Mouse (Mus musculus): ENCODE measurements around the gene Hmcn2. TPM values are rescaled to one million over a fixed set of nuclear protein-coding genes. Genes with fewer than 3 reads are reported as not detected.

Hmcn2 gene
- total RNA-seq, 2 experiments from 2014 or later, result 0.30 to 0.73 TPM

- no peak for DNase-seq (ENCODE audit: low spot score in 2 of 2)
Measured at GRCm38 (mm10) chr2:31476107-31476820, 162.0 kb downstream of the Hmcn2 start.

- no peak for DNase-seq (ENCODE audit: low spot score in 2 of 2)
Measured at GRCm38 (mm10) chr2:31477234-31478161, 163.3 kb downstream of the Hmcn2 start.

GRCm38 (mm10) chr2:31482914-31483575, 168.8 kb downstream of the Hmcn2 start:
- DNase-seq (ENCODE audit: low spot score in 2 of 2), result peak; percentile 86 to 91

- peak; percentile 76 to 78 for DNase-seq (ENCODE audit: low spot score in 2 of 2)
Measured at GRCm38 (mm10) chr2:31484187-31484586, 170.0 kb downstream of the Hmcn2 start.

GRCm38 (mm10) chr2:31489166-31489565, 175.0 kb downstream of the Hmcn2 start:
- no peak for DNase-seq (ENCODE audit: low spot score in 2 of 2)

- DNase-seq (ENCODE audit: low spot score in 2 of 2), result no peak
Measured at GRCm38 (mm10) chr2:31490556-31490955, 176.3 kb downstream of the Hmcn2 start.

- DNase-seq (ENCODE audit: low spot score in 2 of 2), result no peak
Measured at GRCm38 (mm10) chr2:31492308-31492707, 178.1 kb downstream of the Hmcn2 start.

GRCm38 (mm10) chr2:31493243-31493642, 179.0 kb downstream of the Hmcn2 start:
- no peak for DNase-seq (ENCODE audit: low spot score in 2 of 2)

GRCm38 (mm10) chr2:31494315-31494714, 180.1 kb downstream of the Hmcn2 start:
- no peak for DNase-seq (ENCODE audit: low spot score in 2 of 2)

- no peak for DNase-seq (ENCODE audit: low spot score in 2 of 2)
Measured at GRCm38 (mm10) chr2:31495046-31495476, 180.8 kb downstream of the Hmcn2 start.

GRCm38 (mm10) chr2:31496141-31496540, 181.9 kb downstream of the Hmcn2 start:
- DNase-seq (ENCODE audit: low spot score in 2 of 2), result peak; percentile 20 to 23

GRCm38 (mm10) chr2:31497113-31497512, 182.9 kb downstream of the Hmcn2 start:
- DNase-seq (ENCODE audit: low spot score in 2 of 2), result peak in 1 of 2 experiments; percentile 36

- DNase-seq (ENCODE audit: low spot score in 2 of 2), result peak; percentile 30 to 41
Measured at GRCm38 (mm10) chr2:31497635-31498034, 183.4 kb downstream of the Hmcn2 start.

GRCm38 (mm10) chr2:31499327-31500291, 185.4 kb downstream of the Hmcn2 start:
- no peak for DNase-seq (ENCODE audit: low spot score in 2 of 2)

- no peak for DNase-seq (ENCODE audit: low spot score in 2 of 2)
Measured at GRCm38 (mm10) chr2:31500292-31501204, 186.3 kb downstream of the Hmcn2 start.

GRCm38 (mm10) chr2:31501448-31502130, 187.4 kb downstream of the Hmcn2 start:
- no peak for DNase-seq (ENCODE audit: low spot score in 2 of 2)

GRCm38 (mm10) chr2:31502616-31503522, 188.7 kb downstream of the Hmcn2 start:
- no peak for DNase-seq (ENCODE audit: low spot score in 2 of 2)

- no peak for DNase-seq (ENCODE audit: low spot score in 2 of 2)
Measured at GRCm38 (mm10) chr2:31505472-31505871, 191.3 kb downstream of the Hmcn2 start.

All from left cerebral cortex, adult 18-20 months (tissue).